Mouse (Mus musculus) kidney, postnatal 0 days (tissue): ENCODE results near the gene Chp2. TPM values are rescaled to one million over a fixed set of nuclear protein-coding genes. Genes with fewer than 3 reads are reported as not detected.
"Not testable (repeated sequence)": the region's sequence is repeated elsewhere in the genome, so short reads cannot be mapped to it uniquely, and the experiment has no call there.

ENCODE experiments used
- ATAC-seq: fragments of 200-750 bp; cut with Nextera tagmentation; replicated peaks from 2 replicates; pipeline ENCODE4 v1.8.0; 2017; ENCODE audit warnings: low read depth, moderate number of reproducible peaks, moderate TSS enrichment, moderate library complexity; ENCODE audit not compliant: low FRiP score
- DNase-seq: peaks from one replicate; pipeline ENCODE4 v3.0.0-alpha.2; 2016; ENCODE audit warnings: low spot score
- H3K27ac ChIP-seq: fragments of 300-500 bp; sonication (generic); 2 replicates; pipeline ENCODE4 v1.5.1; 2014; ENCODE audit warnings: mild to moderate bottlenecking
- H3K27me3 ChIP-seq: fragments of 300-500 bp; sonication (generic); 2 replicates; pipeline ENCODE4 v1.6.1; 2014; ENCODE audit warnings: low read length, mixed read lengths; ENCODE audit not compliant: insufficient read depth
- H3K36me3 ChIP-seq: fragments of 300-500 bp; sonication (generic); 2 replicates; pipeline ENCODE4 v1.6.1; 2014; ENCODE audit warnings: low read length, mixed read lengths; ENCODE audit not compliant: insufficient read depth
- H3K4me1 ChIP-seq: fragments of 300-500 bp; sonication (generic); replicated peaks from 2 replicates; pipeline ENCODE4 v1.6.1; 2014; ENCODE audit warnings: antibody characterized with exemption, low read length, mixed read lengths; ENCODE audit not compliant: insufficient read depth
- H3K4me2 ChIP-seq: fragments of 300-500 bp; sonication (generic); 2 replicates; pipeline ENCODE4 v1.6.1; 2014; ENCODE audit warnings: mild to moderate bottlenecking, low read length, moderate library complexity, mixed read lengths
- H3K4me3 ChIP-seq: fragments of 300-500 bp; sonication (generic); replicated peaks from 2 replicates; pipeline ENCODE4 v1.5.1; 2014; ENCODE audit warnings: low read depth, low read length
- H3K9ac ChIP-seq: fragments of 300-500 bp; sonication (generic); 2 replicates; pipeline ENCODE4 v1.6.1; 2014; ENCODE audit warnings: low read depth, low read length
- H3K9me3 ChIP-seq: fragments of 300-500 bp; sonication (generic); replicated peaks from 2 replicates; pipeline ENCODE4 v1.6.1; 2016; ENCODE audit warnings: low read length, inconsistent platforms, mixed read lengths
- CTCF ChIP-seq: IDR thresholded peaks from 2 replicates; pipeline ENCODE4 v1.5.1; 2016; ENCODE audit warnings: antibody characterized with exemption, low read depth, mild to moderate bottlenecking, moderate library complexity
- WGBS: fragments of 180-500 bp; shearing (Covaris S2); extraction: QIAGEN DNeasy Blood & Tissue Kit; methylation state at CpG from one replicate; pipeline ENCODE4 v1.1.7; 2014; 5-methylcytosine and 5-hydroxymethylcytosine counted together
- polyA plus RNA-seq: library from polyadenylated mRNA; unstranded; fragments of >200 nt; fragmentation: Nextera tagmentation; extraction: Ambion mirVana; gene quantifications from 2 replicates; pipeline ENCODE4 v1.2.1, GENCODE M21; 2015

The Chp2 gene
- polyA plus RNA-seq, 1 experiment from 2014 or later, result 0.91 TPM

- Histone ChIP-seq H3K4me3 (no peak overlapping the region), H3K36me3 (no peaks in the 10 kb centered on the region), H3K4me2 (no peak overlapping the region), H3K4me1 (no peaks in the 10 kb centered on the region), H3K9ac (no peak overlapping the region), H3K27me3 (no peaks in the 10 kb centered on the region), H3K9me3 (no peaks in the 10 kb centered on the region), H3K27ac (no peak overlapping the region)
- TF ChIP-seq CTCF, result no peak
- DNase-seq, result no peak
- no peak for ATAC-seq
- 90% methylated on average over 2 of the region's 2 CpGs for WGBS
These were observed 19.6 kb downstream of the Chp2 start for GRCm38 (mm10) chr7:122238939-122239338.

DNA sequence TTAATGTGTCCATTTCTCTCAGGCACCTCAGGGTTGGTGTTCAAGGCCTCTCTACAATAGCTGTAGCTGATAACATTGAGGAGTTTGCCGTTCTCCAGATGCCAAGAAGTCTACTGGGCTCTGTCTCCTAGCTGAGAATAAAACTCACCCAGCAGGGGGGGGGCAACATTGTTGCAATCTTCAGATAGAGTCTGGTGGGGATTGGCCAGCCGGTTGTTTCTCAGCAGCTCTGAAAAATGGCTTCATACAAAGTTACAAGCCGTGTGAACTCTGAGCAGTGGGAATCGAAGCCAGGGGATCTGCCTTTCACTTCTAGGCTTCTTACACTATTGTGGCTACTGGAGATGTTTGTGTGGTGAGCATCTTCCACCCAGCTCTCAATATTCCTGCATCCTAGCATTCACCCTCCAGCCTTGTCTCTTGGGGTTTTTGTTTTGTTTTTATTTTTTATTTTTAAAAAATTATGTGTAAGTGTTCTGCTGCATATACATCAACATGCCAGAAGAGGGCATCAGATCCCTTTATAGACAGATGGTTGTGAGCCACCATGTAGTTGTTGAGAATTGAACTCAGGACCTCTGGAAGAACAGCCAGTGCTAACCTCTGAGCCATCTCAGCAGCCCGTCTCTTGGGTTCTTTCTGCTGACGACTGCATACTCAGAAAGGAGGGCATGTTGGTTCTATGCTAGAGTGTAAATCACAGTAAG is 21.3 kb downstream of the Chp2 start:
- Histone ChIP-seq H3K27ac (no peak overlapping the region), H3K27me3 (no peaks in the 10 kb centered on the region), H3K4me2 (no peak overlapping the region), H3K9me3 (no peaks in the 10 kb centered on the region), H3K4me3 (no peak overlapping the region), H3K4me1 (no peaks in the 10 kb centered on the region), H3K9ac (no peak overlapping the region), H3K36me3 (no peaks in the 10 kb centered on the region)
- DNase-seq (no peak), ATAC-seq (no peak)
- no peak; the same call in 1 of the 2 replicates for TF ChIP-seq CTCF
- WGBS, result 80% methylated on average over 6 of the region's 6 CpGs

GRCm38 (mm10) chr7:122242260-122242659 is 23.0 kb downstream of the Chp2 start:
- Histone ChIP-seq H3K27me3 (no peaks in the 10 kb centered on the region), H3K9ac (no peak overlapping the region), H3K4me1 (no peaks in the 10 kb centered on the region), H3K4me3 (no peak overlapping the region), H3K9me3 (no peaks in the 10 kb centered on the region), H3K27ac (no peak overlapping the region), H3K4me2 (no peak overlapping the region), H3K36me3 (no peaks in the 10 kb centered on the region)
- 33% methylated on average over 1 of the region's 1 CpGs for WGBS
- ATAC-seq, result no peak
- peak; percentile 77 for DNase-seq
- TF ChIP-seq CTCF, result peak; percentile 86

GRCm38 (mm10) chr7:122242744-122243143 is 23.4 kb downstream of the Chp2 start:
- not testable (repeated sequence) for H3K9ac ChIP-seq, H3K36me3 ChIP-seq, H3K4me1 ChIP-seq, H3K27me3 ChIP-seq, H3K4me2 ChIP-seq, H3K9me3 ChIP-seq, DNase-seq, H3K4me3 ChIP-seq, ATAC-seq, H3K27ac ChIP-seq

DNA sequence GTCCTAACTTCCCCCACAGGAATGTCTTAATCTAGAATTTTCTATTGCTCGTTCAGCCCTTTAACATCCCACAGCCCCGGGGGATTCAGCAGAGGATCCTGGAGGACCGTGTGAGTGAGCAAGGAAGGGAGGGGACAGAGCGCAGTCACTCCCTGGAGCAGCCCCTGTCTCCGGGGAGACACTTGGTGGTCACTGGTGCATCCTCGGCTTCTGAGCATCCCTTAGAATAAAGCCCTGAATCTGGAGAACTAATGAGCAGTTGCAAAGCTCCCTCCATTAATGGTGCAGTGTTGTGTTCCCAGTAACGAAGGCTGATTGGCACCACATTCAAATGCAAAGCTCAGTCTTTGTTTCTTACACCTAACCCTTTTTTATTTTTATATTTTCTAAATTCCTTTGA is 24.9 kb downstream of the Chp2 start:
- no peak overlapping the region for H3K4me2 ChIP-seq
- DNase-seq, result no peak
- no peaks in the 10 kb centered on the region for H3K36me3 ChIP-seq
- ATAC-seq, result no peak
- no peak overlapping the region for H3K4me3 ChIP-seq
- no peaks in the 10 kb centered on the region for H3K9me3 ChIP-seq
- no peak for TF ChIP-seq CTCF
- H3K27me3 ChIP-seq, result no peaks in the 10 kb centered on the region
- H3K9ac ChIP-seq, result no peak overlapping the region
- no peaks in the 10 kb centered on the region for H3K4me1 ChIP-seq
- no peak overlapping the region for H3K27ac ChIP-seq
- WGBS, result 55% methylated on average over 7 of the region's 7 CpGs

DNA sequence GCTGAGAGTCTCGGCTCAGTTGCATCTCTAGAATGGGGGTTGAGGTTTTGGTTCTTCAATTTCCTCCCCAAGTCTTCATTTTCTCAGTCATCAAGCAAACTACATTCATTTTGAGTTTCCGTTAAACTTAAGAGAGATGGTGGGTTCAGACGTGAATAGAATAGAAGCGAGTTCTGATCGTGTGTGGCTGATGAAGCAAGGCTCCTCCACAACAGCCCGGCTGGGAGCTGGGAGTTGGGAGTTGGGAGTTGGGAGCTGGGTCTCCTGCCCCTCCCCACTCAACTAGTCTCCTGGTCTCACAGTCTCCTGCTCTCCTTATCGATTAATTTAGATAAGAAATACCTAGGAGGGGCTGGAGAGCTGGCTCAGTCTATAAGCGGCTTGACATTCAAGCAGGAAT is 25.3 kb downstream of the Chp2 start:
- WGBS, result 74% methylated on average over 8 of the region's 8 CpGs
- H3K4me1 ChIP-seq, result no peaks in the 10 kb centered on the region

DNA sequence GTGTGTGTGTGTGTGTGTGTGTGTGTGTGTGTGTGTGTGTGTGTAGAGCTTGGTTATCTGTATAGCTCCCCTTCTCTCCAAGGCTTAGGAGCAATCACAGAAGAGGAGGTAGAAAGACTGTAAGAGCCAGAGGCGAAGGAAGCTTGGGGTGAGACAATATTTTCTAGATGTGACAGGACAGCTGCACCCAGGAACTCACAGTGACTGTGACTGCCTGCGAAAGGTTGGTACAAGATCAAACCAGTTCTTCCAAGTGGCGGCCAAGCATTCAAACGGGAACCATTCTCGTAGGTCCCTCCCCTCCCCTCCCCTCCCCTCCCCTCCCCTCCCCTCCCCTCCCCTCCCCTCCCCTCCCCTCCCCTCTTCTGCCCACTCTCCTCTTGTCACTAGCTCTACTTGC is 26.7 kb downstream of the Chp2 start:
- Histone ChIP-seq H3K4me1 (no peaks in the 10 kb centered on the region), H3K9me3 (no peaks in the 10 kb centered on the region), H3K27ac (no peak overlapping the region), H3K9ac (no peak overlapping the region), H3K4me3 (no peak overlapping the region), H3K27me3 (no peaks in the 10 kb centered on the region), H3K4me2 (no peak overlapping the region), H3K36me3 (no peaks in the 10 kb centered on the region)
- DNase-seq, result no peak
- 53% methylated on average over 5 of the region's 5 CpGs for WGBS
- ATAC-seq, result no peak
- TF ChIP-seq CTCF, result no peak

More for the DNA sequence above, 25.3 kb downstream of the Chp2 start:
- Histone ChIP-seq H3K4me3 (no peak overlapping the region), H3K9me3 (no peaks in the 10 kb centered on the region), H3K4me2 (no peak overlapping the region), H3K36me3 (no peaks in the 10 kb centered on the region), H3K27me3 (no peaks in the 10 kb centered on the region), H3K27ac (no peak overlapping the region), H3K9ac (no peak overlapping the region)
- DNase-seq (no peak), ATAC-seq (no peak)
- TF ChIP-seq CTCF, result no peak
